7 mouse cellular contexts compared by ENCODE assay signal in the genomic region with DNA sequence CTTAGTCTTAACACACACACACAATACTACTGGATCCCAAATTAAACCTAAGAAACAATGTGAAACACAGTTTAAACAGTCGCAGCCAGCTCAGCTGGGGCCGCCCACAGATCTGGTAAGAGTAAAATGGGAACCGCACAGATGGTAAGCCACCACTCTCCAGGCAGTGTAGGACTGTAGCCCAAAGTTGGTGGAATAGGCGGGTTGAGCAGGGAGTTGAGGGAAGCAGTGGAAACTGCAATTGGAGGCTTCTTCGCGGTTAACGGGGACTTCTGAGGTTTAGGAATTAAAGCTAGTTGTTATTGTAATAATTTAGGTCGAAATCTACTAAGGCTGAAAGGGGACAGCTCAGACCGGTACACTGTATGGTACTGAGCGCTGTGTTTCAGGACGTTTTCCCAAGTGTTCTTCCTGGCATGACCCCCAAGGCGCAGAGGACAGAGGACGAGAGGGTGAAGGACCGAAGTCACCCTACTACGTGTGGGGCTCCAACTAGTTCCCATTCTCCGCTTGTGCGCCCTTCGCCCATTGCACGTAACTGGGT. TPM values are rescaled to one million over a fixed set of nuclear protein-coding genes. Genes with fewer than 3 reads are reported as not detected.
DNase-seq lines count a peak whose midpoint lies in the region; ATAC-seq lines count a peak whose summit lies in the region.

No protein-coding gene starts in this region.

- H3K27me3 ChIP-seq in embryonic facial prominence, embryonic 10.5 days (replicated peaks; ENCODE audit: low read depth, poor library complexity, severe bottlenecking): no peaks in the 10 kb centered on the region
- no peaks in the 10 kb centered on the region for H3K27me3 ChIP-seq in midbrain, embryonic 10.5 days (ENCODE audit: low read depth, poor library complexity, severe bottlenecking)

- peak overlapping the region; percentile 91 for H3K27ac ChIP-seq in embryonic facial prominence, embryonic 10.5 days (replicated peaks)
- peak overlapping the region; percentile 91 for H3K27ac ChIP-seq in midbrain, embryonic 10.5 days (replicated peaks)

- peaks cover 8% of the 10 kb centered on the region for H3K4me1 ChIP-seq in embryonic facial prominence, embryonic 10.5 days
- peaks cover 7% of the 10 kb centered on the region for H3K4me1 ChIP-seq in midbrain, embryonic 10.5 days

- H3K36me3 ChIP-seq in embryonic facial prominence, embryonic 10.5 days (replicated peaks): peaks cover 8% of the 10 kb centered on the region
- peaks cover 8% of the 10 kb centered on the region; the same call in 1 of the 2 replicates for H3K36me3 ChIP-seq in midbrain, embryonic 10.5 days

- peak; percentile 30; the same call in 1 of the 2 replicates for ATAC-seq in granulocyte monocyte progenitor cell, adult 5-6 weeks (replicated peaks; ENCODE audit: poor library complexity, severe bottlenecking)

- 1% methylated on average over 19 of the region's 19 CpGs for whole genome bisulfite sequencing in embryonic facial prominence, embryonic 10.5 days
- WGBS in midbrain, embryonic 10.5 days: 1% methylated on average over 19 of the region's 19 CpGs

- H3K4me3 ChIP-seq in embryonic facial prominence, embryonic 10.5 days: peak overlapping the region; percentile 75
- peak overlapping the region; percentile 90 for H3K4me3 ChIP-seq in midbrain, embryonic 10.5 days

- no peaks in the 10 kb centered on the region for H3K9me3 ChIP-seq in embryonic facial prominence, embryonic 10.5 days
- H3K9me3 ChIP-seq in midbrain, embryonic 10.5 days (replicated peaks): no peaks in the 10 kb centered on the region

- DNase-seq in spleen, postnatal 10 days (ENCODE audit: low spot score in 2 of 2): peak; percentile 45 to 53
- no peak for DNase-seq in spleen, postnatal 14 days (ENCODE audit: low spot score in 2 of 2)
- no peak for DNase-seq in embryonic facial prominence, embryonic 10.5 days (ENCODE audit: low spot score)
- peak; percentile 66 for DNase-seq in left cerebral cortex, adult 11 months (ENCODE audit: low spot score)
- peak; percentile 24 for DNase-seq in midbrain, embryonic 10.5 days (ENCODE audit: low spot score)
- DNase-seq in testis, postnatal 14 days (ENCODE audit: low spot score): peak; percentile 24

RNA-seq across cellular contexts. Expression of a gene that starts 0.6 kb away (rescaled TPM):
- 21.9 and 22.1 TPM in 2 replicates for polyA plus RNA-seq in embryonic facial prominence, embryonic 10.5 days (2016; fragmentation: Nextera tagmentation; extraction: Ambion mirVana)
- total RNA-seq in granulocyte monocyte progenitor cell, adult 5-6 weeks (2014; fragmentation: Nextera tagmentation): 6.1 and 11.6 TPM in 2 replicates
- 5.9 and 7.9 TPM in 2 replicates for total RNA-seq in granulocyte monocyte progenitor cell, adult 5-6 weeks (2017)
- polyA plus RNA-seq in midbrain, embryonic 10.5 days (2016; fragmentation: Nextera tagmentation; extraction: Ambion mirVana): 26.7 and 27.8 TPM in 2 replicates

RNA-seq across cellular contexts. Expression of a gene that starts 24.5 kb away (rescaled TPM):
- polyA plus RNA-seq in embryonic facial prominence, embryonic 10.5 days (2016; fragmentation: Nextera tagmentation; extraction: Ambion mirVana): 65.0 and 69.5 TPM in 2 replicates
- 37.2 and 57.7 TPM in 2 replicates for total RNA-seq in granulocyte monocyte progenitor cell, adult 5-6 weeks (2014; fragmentation: Nextera tagmentation)
- 46.8 and 50.7 TPM in 2 replicates for total RNA-seq in granulocyte monocyte progenitor cell, adult 5-6 weeks (2017)
- polyA plus RNA-seq in midbrain, embryonic 10.5 days (2016; fragmentation: Nextera tagmentation; extraction: Ambion mirVana): 68.5 and 73.9 TPM in 2 replicates

Comparison
In these comparisons a context has a peak if more than half of its experiments do, and no peak if none do; other contexts are left out.
1. DNase-seq: peak in spleen, postnatal 10 days (2 of 2), left cerebral cortex, adult 11 months (single experiment), midbrain, embryonic 10.5 days (single experiment) and testis, postnatal 14 days (single experiment); none in spleen, postnatal 14 days (0 of 2) and embryonic facial prominence, embryonic 10.5 days (single experiment).